Mouse (Mus musculus) liver, adult 2 months (tissue): ENCODE measurements around the gene Skap1. TPM values are rescaled to one million over a fixed set of nuclear protein-coding genes. Genes with fewer than 3 reads are reported as not detected.
A peak's percentile ranks its signal among the peaks of the same experiment; 100 is the strongest.

ENCODE experiments used
- DNase-seq: peaks from one replicate; pipeline ENCODE4 v3.0.0-alpha.2; 2011; ENCODE audit warnings: low read depth, low spot score; ENCODE audit errors: extremely low read depth
- H3K27ac ChIP-seq: fragments of 200-500 bp; replicated peaks from 2 replicates; pipeline ENCODE4 v1.5.1; 2012; ENCODE audit warnings: low read depth, mild to moderate bottlenecking, control low read depth, inconsistent platforms, low read length; ENCODE audit not compliant: insufficient read depth
- H3K27me3 ChIP-seq: fragments of 200-500 bp; 2 replicates; pipeline ENCODE4 v1.6.1; 2012; ENCODE audit warnings: mild to moderate bottlenecking, moderate library complexity, low read length, inconsistent platforms; ENCODE audit not compliant: control insufficient read depth, insufficient read depth
- H3K36me3 ChIP-seq: fragments of 200-500 bp; 2 replicates; pipeline ENCODE4 v1.6.1; 2012; ENCODE audit warnings: low read length, inconsistent platforms; ENCODE audit not compliant: control insufficient read depth, insufficient read depth
- H3K4me1 ChIP-seq: fragments of 200-500 bp; 2 replicates; pipeline ENCODE4 v1.6.1; 2011; ENCODE audit warnings: low read length; ENCODE audit not compliant: control insufficient read depth, insufficient read depth
- H3K4me3 ChIP-seq: fragments of 200-500 bp; 2 replicates; pipeline ENCODE4 v1.5.1; 2011; ENCODE audit warnings: low read depth, mild to moderate bottlenecking, control low read depth, low read length, moderate library complexity; ENCODE audit not compliant: insufficient read depth
- H3K79me2 ChIP-seq: fragments of 200-500 bp; 2 replicates; pipeline ENCODE4 v1.6.1; 2012; ENCODE audit warnings: inconsistent platforms, mild to moderate bottlenecking, low read length, moderate library complexity; ENCODE audit not compliant: control insufficient read depth, insufficient read depth
- H3K9ac ChIP-seq: fragments of 200-500 bp; 2 replicates; pipeline ENCODE4 v1.6.1; 2012; ENCODE audit warnings: low read depth, mild to moderate bottlenecking, control low read depth, inconsistent platforms, low read length
- CTCF ChIP-seq: fragments of 200-500 bp; IDR thresholded peaks from 2 replicates; pipeline ENCODE4 v1.5.1; 2011; ENCODE audit warnings: low read depth, low read length, control low read depth
- POLR2A ChIP-seq: fragments of 200-500 bp; IDR thresholded peaks from 2 replicates; pipeline ENCODE4 v1.6.1; 2011; ENCODE audit warnings: low read length, control low read depth; ENCODE audit not compliant: insufficient read depth; ENCODE audit errors: extremely low read depth
- WGBS: fragments of 180-500 bp; shearing (Covaris S2); methylation state at CpG from one replicate; pipeline ENCODE4 v1.1.7; 2018; 5-methylcytosine and 5-hydroxymethylcytosine counted together
- polyA plus RNA-seq: library from polyadenylated mRNA; depleted of rRNA; stranded (reverse); fragments of >200 nt; gene quantifications from 2 replicates; pipeline ENCODE4 v1.2.3, GENCODE M21; 2012
- total RNA-seq: library from RNA; depleted of rRNA; stranded (reverse); fragments of >200 nt; gene quantifications from 2 replicates; pipeline ENCODE4 v1.2.3, GENCODE M21; 2014

The Skap1 gene
- total and polyA plus RNA-seq, 2 experiments = 0.40 to 0.92 TPM

- 26% methylated on average over 4 of the region's 4 CpGs for WGBS
- H3K4me1 ChIP-seq = no peaks in the 10 kb centered on the region
- H3K9ac ChIP-seq = no peak overlapping the region
- H3K36me3 ChIP-seq = no peaks in the 10 kb centered on the region
- no peaks in the 10 kb centered on the region for H3K27me3 ChIP-seq
- no peak overlapping the region for H3K27ac ChIP-seq
- TF ChIP-seq POLR2A (no peak), CTCF (peak; percentile 77)
- peak; percentile 58 for DNase-seq
- H3K4me3 ChIP-seq = no peak overlapping the region
- H3K79me2 ChIP-seq = no peaks in the 10 kb centered on the region
These were observed 156.8 kb downstream of the Skap1 start for GRCm38 (mm10) chr11:96621167-96621566.

DNA sequence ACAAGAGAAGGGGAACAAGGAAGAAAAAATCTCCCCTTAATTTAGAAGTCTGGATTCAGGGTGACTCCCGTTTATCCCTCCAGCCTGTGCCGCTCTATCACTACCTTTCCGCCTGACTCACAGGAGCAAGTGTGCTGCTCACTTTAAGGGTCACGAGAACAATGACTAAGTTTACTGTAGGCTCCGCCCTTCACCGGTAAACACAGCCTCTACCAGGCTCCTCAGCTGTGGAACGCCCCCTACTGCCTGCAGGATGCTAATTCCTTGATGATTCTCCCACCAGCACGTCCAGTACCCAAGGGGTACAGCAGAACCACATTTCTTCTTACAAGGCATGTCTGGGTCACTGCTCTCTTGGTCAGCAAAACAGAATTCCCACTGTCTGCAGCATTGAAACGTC, 158.4 kb downstream of the Skap1 start:
- Histone ChIP-seq H3K9ac (no peak overlapping the region), H3K27me3 (no peaks in the 10 kb centered on the region), H3K4me1 (no peaks in the 10 kb centered on the region), H3K27ac (no peak overlapping the region), H3K36me3 (no peaks in the 10 kb centered on the region), H3K79me2 (no peaks in the 10 kb centered on the region), H3K4me3 (no peak overlapping the region)
- TF ChIP-seq POLR2A (no peak), CTCF (peak; percentile 53)
- DNase-seq = peak; percentile 45
- WGBS = 22% methylated on average over 9 of the region's 9 CpGs

- no peak overlapping the region for H3K9ac ChIP-seq
- no peaks in the 10 kb centered on the region for H3K79me2 ChIP-seq
- TF ChIP-seq CTCF = no peak
- no peak for TF ChIP-seq POLR2A
- no peak overlapping the region for H3K27ac ChIP-seq
- no peaks in the 10 kb centered on the region for H3K27me3 ChIP-seq
- WGBS = 49% methylated on average over 4 of the region's 4 CpGs
- H3K4me1 ChIP-seq = no peaks in the 10 kb centered on the region
- DNase-seq = no peak
- no peaks in the 10 kb centered on the region for H3K36me3 ChIP-seq
- H3K4me3 ChIP-seq = no peak overlapping the region
These were observed 160.0 kb downstream of the Skap1 start for GRCm38 (mm10) chr11:96624436-96624835.

- no peak overlapping the region for H3K4me3 ChIP-seq
- no peaks in the 10 kb centered on the region for H3K36me3 ChIP-seq
- no peak for DNase-seq
- H3K27ac ChIP-seq = no peak overlapping the region
- 73% methylated on average over 9 of the region's 9 CpGs for WGBS
- no peaks in the 10 kb centered on the region for H3K79me2 ChIP-seq
- TF ChIP-seq CTCF (no peak), POLR2A (no peak)
- H3K9ac ChIP-seq = no peak overlapping the region
- no peaks in the 10 kb centered on the region for H3K4me1 ChIP-seq
- H3K27me3 ChIP-seq = no peaks in the 10 kb centered on the region
These were observed 165.4 kb downstream of the Skap1 start for GRCm38 (mm10) chr11:96629775-96630174.

DNA sequence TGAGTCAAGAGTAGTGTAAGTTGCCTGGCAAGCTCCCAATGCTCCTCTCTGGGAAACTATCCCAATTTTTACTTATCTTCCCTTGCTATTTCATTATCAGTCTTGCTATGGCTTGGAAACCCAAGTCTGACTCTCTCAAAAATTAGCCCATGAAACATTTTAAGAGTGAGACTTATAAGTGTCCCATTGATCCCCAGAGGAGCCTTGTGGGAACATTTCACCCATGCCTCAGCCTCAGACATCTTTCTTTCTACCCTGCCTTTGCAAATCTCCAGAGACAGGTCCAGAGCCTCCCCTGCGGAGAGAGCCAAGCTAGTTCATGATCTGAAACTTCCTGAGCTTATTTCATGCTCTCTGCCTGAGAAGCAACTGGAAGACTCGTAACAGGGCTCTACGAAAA, 167.1 kb downstream of the Skap1 start:
- Histone ChIP-seq H3K27me3 (no peaks in the 10 kb centered on the region), H3K36me3 (no peaks in the 10 kb centered on the region), H3K27ac (no peak overlapping the region), H3K9ac (no peak overlapping the region), H3K4me1 (no peaks in the 10 kb centered on the region), H3K79me2 (no peaks in the 10 kb centered on the region), H3K4me3 (no peak overlapping the region)
- WGBS = 79% methylated on average over 3 of the region's 3 CpGs
- no peak for TF ChIP-seq CTCF
- TF ChIP-seq POLR2A = no peak
- DNase-seq = peak; percentile 27

DNA sequence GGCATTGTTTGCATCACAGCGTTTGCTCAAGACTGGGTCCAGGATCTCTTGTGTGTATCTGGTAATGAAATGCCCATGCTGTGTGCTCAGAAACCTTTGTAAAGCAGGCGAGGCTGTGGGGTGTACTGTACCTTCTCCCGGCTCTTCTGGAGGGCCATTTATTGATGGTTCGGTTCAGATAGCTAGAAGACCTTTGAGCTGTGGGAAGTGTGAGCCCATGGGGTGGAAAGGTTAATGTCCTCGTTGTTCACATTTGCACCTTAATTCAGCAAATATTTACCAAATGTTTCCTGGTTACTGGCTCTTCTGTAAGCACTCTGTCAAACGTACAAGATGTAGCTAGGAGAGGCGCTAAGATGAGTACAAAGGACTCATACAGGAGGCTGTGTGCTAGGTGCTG, 173.5 kb downstream of the Skap1 start:
- 24% methylated on average over 7 of the region's 7 CpGs for WGBS
- Histone ChIP-seq H3K36me3 (no peaks in the 10 kb centered on the region), H3K9ac (no peak overlapping the region), H3K4me1 (peaks cover 9% of the 10 kb centered on the region), H3K4me3 (no peak overlapping the region), H3K27me3 (no peaks in the 10 kb centered on the region), H3K27ac (peak overlapping the region; percentile 33; the same call in 1 of the 2 replicates), H3K79me2 (no peaks in the 10 kb centered on the region)
- TF ChIP-seq POLR2A = no peak
- no peak for TF ChIP-seq CTCF
- DNase-seq = peak; percentile 97
